Mouse (Mus musculus) kidney, adult 2 months (tissue): ENCODE data around the gene Rcan2.

Experiments used
- CTCF ChIP-seq: fragments of 200-500 bp; conservative IDR thresholded peaks from 2 replicates; pipeline ENCODE4 v1.5.1; 2011; ENCODE audit warnings: low read depth, mild to moderate bottlenecking, control low read depth, low read length, moderate library complexity, mixed read lengths; ENCODE audit not compliant: insufficient read depth, insufficient read length
- POLR2A ChIP-seq: fragments of 200-500 bp; IDR thresholded peaks from one replicate; pipeline ENCODE4 v1.6.1; 2011; ENCODE audit warnings: low read depth, low read length, control low read depth

- no peak for TF ChIP-seq POLR2A
- TF ChIP-seq CTCF, result no peak
Measured at GRCm38 (mm10) chr17:43998095-43998494, 196.9 kb downstream of the Rcan2 start.
